Mouse (Mus musculus) brain, embryonic 14.5 days (tissue): ENCODE data around the gene Atp11a. TPM values are rescaled to one million over a fixed set of nuclear protein-coding genes. Genes with fewer than 3 reads are reported as not detected.
A peak's percentile ranks its signal among the peaks of the same experiment; 100 is the strongest.

Experiments
- DNase-seq: peaks from one replicate; pipeline ENCODE4 v3.0.0-alpha.2; 2011; ENCODE audit warnings: low read depth
- CTCF ChIP-seq: fragments of 200-500 bp; IDR thresholded peaks from 2 replicates; pipeline ENCODE4 v1.5.1; 2012; ENCODE audit warnings: inconsistent platforms, mild to moderate bottlenecking, moderate library complexity, borderline replicate concordance; ENCODE audit not compliant: insufficient read depth, insufficient read length; ENCODE audit errors: extremely low read depth
- POLR2A ChIP-seq: fragments of 200-500 bp; IDR thresholded peaks from 2 replicates; pipeline ENCODE4 v1.6.1; 2012; ENCODE audit warnings: mild to moderate bottlenecking, inconsistent platforms, borderline replicate concordance; ENCODE audit not compliant: poor library complexity, insufficient read depth, insufficient read length, severe bottlenecking; ENCODE audit errors: extremely low read depth
- polyA plus RNA-seq: library from polyadenylated mRNA; depleted of rRNA; stranded (reverse); fragments of >200 nt; gene quantifications from 2 replicates; pipeline ENCODE4 v1.2.3, GENCODE M21; 2012

Gene Atp11a
- polyA plus RNA-seq, 1 experiment: 56.0 TPM

GRCm38 (mm10) chr8:12754115-12754514, 2.7 kb upstream of the Atp11a start:
- no peak for TF ChIP-seq POLR2A
- peak; percentile 22 for DNase-seq

GRCm38 (mm10) chr8:12755312-12755711, 1.5 kb upstream of the Atp11a start:
- peak; percentile 46 for DNase-seq

GRCm38 (mm10) chr8:12755826-12756225, 988 bp upstream of the Atp11a start:
- DNase-seq: no peak
- no peak for TF ChIP-seq POLR2A
- no peak for TF ChIP-seq CTCF

More at GRCm38 (mm10) chr8:12755312-12755711, 1.5 kb upstream of the Atp11a start:
- no peak for TF ChIP-seq POLR2A
- no peak; the same call in 1 of the 2 replicates for TF ChIP-seq CTCF

- DNase-seq: peak; percentile 40
- no peak for TF ChIP-seq CTCF
- TF ChIP-seq POLR2A: no peak
Measured at GRCm38 (mm10) chr8:12757231-12757940, 572 bp downstream of the Atp11a start.

GRCm38 (mm10) chr8:12759963-12760362, 3.1 kb downstream of the Atp11a start:
- no peak for TF ChIP-seq CTCF
- no peak for TF ChIP-seq POLR2A
- DNase-seq: no peak

- TF ChIP-seq POLR2A (no peak), CTCF (no peak)
- no peak for DNase-seq
Measured at GRCm38 (mm10) chr8:12761873-12762272, 5.1 kb downstream of the Atp11a start.

- TF ChIP-seq POLR2A (no peak), CTCF (no peak)
- no peak for DNase-seq
Measured at GRCm38 (mm10) chr8:12763565-12764108, 6.8 kb downstream of the Atp11a start.

- no peak for TF ChIP-seq CTCF
- no peak for TF ChIP-seq POLR2A
- no peak for DNase-seq
Measured at GRCm38 (mm10) chr8:12764971-12765370, 8.2 kb downstream of the Atp11a start.

- DNase-seq: no peak
- no peak for TF ChIP-seq POLR2A
- TF ChIP-seq CTCF: no peak
Measured at GRCm38 (mm10) chr8:12767176-12767575, 10.4 kb downstream of the Atp11a start.

GRCm38 (mm10) chr8:12768747-12769146, 11.9 kb downstream of the Atp11a start:
- no peak for DNase-seq
- TF ChIP-seq POLR2A (no peak), CTCF (no peak)

- no peak for DNase-seq
- TF ChIP-seq POLR2A (no peak), CTCF (no peak)
Measured at GRCm38 (mm10) chr8:12769296-12769695, 12.5 kb downstream of the Atp11a start.

- DNase-seq: no peak
- TF ChIP-seq CTCF (no peak), POLR2A (no peak)
Measured at GRCm38 (mm10) chr8:12772319-12772718, 15.5 kb downstream of the Atp11a start.
